Mouse (Mus musculus) T-helper 2 cell (primary cell): Measurements from ENCODE around the gene Lifr.

Source experiments
- in situ Hi-C: fragments of 300-600 bp; cut with MboI, MseI; formaldehyde crosslinking; loops from one replicate; pipeline ENCODE4 v1.15.1; 2025; ENCODE audit warnings: high pct_unique_total_duplicates

Lifr gene

DNA sequence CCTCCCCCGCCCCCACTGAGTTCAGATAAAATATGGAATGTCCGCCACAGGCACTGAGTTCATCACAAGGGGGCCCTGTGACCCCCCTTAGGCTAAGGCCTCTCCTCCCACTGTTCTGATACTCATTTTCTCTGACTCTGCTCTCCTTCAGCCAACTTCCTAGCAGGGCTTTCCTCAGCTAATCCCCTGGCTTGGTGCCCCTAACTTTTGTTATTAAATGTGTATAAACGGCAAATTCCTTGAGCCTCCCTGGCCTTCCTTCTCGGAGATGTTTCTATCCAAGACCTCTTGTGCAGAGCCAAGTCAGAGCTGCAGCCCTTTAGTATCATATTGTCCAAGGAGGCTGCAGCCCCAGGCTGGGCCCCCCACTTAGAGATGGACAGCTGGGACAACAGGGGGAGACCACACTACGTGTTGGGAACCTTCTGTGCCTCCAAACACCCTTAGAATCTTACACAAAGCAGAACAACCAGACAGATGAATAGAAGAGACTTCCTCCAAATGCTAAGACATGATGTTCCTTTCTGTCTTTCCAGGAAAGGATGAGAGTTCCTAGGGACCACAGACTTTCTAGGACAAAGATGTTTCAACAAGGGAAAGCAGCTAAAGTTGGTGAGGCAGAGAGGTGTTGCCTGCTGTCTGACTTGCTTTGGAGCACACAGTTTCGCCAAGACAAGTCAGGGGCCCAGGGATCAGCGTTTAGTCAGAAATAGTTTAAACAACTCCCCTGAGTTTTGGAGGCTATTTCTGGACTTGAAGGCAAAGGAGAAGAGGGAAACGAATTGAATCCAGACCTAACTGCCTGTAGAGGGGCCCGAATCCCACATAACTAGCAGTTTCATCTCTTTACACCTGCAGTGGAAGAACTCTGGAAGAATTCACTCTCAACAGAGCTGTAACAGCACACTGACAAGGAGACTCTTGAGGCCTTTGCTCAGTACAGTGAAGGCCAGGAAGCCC lies 111.3 kb downstream of the Lifr start:
- in situ Hi-C loops = no loop called here

DNA sequence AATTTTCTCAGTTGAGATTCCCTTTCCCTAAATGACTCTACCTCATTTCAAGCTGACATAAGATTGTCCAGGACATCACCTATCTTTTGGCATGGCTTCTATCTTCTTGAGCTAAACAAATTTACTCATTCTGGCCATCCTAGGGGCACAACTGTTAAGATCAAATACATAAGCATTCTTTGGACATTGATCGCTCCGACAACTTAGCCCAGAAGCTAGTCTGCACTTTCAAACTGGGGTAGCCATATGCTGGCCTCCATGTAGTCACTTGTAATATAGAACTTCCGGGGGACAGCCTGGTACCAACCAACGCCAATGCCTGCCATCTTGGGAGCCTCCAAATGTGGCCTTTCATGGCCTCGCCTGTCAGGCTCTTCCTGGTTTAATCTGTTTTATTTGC lies 112.6 kb downstream of the Lifr start:
- in situ Hi-C loops = no loop called here

- in situ Hi-C loops = no loop called here
Measured at GRCm38 (mm10) chr15:7203606-7204330, 113.4 kb downstream of the Lifr start.

DNA sequence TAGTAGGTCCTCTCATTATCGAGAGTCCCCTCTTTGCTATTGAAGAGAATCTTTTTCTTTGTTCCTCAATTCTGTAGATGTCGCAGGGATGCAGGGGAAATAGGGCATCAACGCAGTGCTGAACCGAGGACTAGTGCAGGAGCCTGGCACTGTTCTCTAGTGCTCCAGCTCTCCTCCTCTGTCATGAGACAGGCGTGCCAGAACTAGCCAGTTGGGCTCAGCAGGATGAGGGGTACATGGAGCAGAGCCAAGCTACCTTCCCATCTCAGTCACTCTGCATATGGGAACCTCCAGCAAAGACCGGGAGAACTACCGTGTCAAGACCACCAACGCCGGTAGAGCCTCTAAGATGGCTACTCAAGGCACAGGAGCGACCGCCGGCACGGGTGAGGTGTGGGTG lies 114.5 kb downstream of the Lifr start:
- in situ Hi-C loops = no loop called here

- in situ Hi-C loops = no loop called here
Measured at GRCm38 (mm10) chr15:7206110-7206509, 115.7 kb downstream of the Lifr start.

DNA sequence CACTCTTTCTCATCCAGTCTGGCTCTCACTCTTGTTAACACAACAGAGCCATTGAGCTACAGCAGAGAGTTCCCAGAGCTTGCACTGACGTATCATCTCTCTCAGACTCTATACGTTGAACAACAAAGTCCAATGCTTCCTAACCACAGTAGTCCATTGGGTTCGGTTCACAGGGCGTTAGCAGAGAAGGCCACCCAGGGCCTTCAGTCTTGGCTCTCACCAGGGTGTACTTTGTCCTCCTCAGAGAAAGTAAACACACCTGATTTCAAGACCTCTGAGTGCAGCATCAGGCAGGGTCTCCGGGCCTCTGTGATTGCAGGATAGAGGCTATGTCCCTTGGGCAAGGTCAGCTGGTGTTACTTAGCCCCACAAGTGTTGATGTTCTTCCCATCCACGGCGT lies 116.9 kb downstream of the Lifr start:
- in situ Hi-C loops = no loop called here

- in situ Hi-C loops = no loop called here
Measured at GRCm38 (mm10) chr15:7208180-7208579, 117.8 kb downstream of the Lifr start.

- in situ Hi-C loops = no loop called here
Measured at GRCm38 (mm10) chr15:7213683-7214082, 123.3 kb downstream of the Lifr start.

- in situ Hi-C loops = loop anchor here (5.0 kb wide), 1 partner anchor 79 kb away; no protein-coding TSS in a partner anchor
Measured at GRCm38 (mm10) chr15:7215845-7216244, 125.4 kb downstream of the Lifr start.

DNA sequence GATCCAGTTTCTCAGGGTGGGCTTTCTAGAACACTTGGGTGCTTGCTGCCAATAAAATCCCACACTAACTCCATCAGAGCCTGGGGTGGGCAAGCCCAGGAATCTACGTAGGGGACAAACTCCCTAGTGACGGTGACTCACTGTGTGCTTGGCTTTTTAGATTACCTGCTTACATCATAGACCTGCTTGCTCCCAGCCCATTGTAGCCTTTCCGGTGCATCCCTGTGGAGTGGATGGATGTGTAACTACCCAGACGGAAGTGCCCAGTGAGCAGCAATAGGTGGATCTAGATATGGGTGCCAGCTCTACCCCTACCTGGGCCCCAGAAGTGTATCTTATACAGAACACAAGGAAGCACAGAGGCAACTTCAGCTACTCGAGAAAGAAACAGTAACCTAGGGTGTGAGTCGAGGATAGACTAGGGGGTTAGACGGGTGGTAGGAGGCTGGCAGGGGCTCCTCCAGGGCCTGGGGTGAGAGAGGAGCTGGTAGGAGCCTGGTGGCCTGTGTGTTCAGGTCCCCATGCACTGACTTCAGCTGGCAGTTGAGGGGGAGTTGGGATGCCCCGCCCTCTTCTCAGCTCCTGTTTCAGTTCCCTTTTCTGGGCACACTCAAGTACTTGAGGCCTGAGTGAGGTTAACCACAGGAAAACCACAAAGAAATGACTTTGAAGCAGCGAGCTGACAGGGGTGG lies 126.3 kb downstream of the Lifr start:
- in situ Hi-C loops = loop anchor here (5.0 kb wide), 1 partner anchor 79 kb away; no protein-coding TSS in a partner anchor

- in situ Hi-C loops = loop anchor here (5.0 kb wide), 1 partner anchor 80 kb away; no protein-coding TSS in a partner anchor
Measured at GRCm38 (mm10) chr15:7217273-7217598, 126.8 kb downstream of the Lifr start.

DNA sequence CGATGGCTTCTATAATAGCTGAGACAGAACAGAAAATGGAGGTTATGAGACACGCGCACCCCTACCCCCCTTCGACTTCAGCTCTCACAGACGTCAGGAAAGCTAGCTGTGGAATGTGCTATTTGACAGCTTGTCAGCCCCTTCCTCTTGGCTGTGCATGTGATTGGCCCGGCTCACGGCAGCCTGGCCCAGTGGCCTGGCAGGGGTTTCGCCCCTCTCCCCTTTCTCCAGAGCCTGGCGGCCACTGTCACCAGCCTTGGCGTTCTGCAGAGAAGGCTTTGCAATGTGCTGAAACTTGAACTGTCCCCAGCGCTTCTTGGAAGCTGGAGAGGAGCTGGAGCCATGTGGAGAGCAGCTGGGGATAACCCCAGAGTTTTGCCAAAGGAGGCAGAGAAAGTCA lies 132.4 kb downstream of the Lifr start:
- in situ Hi-C loops = loop anchor here (10.0 kb wide), 1 partner anchor 308 kb away; no protein-coding TSS in a partner anchor

GRCm38 (mm10) chr15:7224151-7224775 lies 133.8 kb downstream of the Lifr start:
- in situ Hi-C loops = loop anchor here (10.0 kb wide), 1 partner anchor 309 kb away; no protein-coding TSS in a partner anchor

DNA sequence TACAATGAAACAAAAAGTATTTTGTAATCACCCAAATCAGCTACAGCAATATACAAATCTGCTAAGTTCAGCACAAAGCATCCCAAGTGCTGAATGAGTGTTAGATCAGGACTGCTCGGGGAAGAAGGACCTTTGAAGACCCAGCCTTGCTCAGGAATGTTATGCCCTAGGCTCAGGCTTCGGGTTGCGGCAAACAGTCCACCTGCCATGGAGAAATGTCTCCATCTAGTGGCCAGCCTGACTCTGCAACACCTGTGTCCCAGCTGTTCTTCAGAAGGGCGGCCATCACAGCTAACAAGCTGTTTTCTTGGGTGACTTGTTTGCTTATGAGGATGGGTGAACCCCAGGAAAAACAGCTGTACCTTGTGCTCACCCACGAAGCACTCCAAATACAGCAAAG lies 135.8 kb downstream of the Lifr start:
- in situ Hi-C loops = loop anchor here (10.0 kb wide), 1 partner anchor 311 kb away; no protein-coding TSS in a partner anchor

DNA sequence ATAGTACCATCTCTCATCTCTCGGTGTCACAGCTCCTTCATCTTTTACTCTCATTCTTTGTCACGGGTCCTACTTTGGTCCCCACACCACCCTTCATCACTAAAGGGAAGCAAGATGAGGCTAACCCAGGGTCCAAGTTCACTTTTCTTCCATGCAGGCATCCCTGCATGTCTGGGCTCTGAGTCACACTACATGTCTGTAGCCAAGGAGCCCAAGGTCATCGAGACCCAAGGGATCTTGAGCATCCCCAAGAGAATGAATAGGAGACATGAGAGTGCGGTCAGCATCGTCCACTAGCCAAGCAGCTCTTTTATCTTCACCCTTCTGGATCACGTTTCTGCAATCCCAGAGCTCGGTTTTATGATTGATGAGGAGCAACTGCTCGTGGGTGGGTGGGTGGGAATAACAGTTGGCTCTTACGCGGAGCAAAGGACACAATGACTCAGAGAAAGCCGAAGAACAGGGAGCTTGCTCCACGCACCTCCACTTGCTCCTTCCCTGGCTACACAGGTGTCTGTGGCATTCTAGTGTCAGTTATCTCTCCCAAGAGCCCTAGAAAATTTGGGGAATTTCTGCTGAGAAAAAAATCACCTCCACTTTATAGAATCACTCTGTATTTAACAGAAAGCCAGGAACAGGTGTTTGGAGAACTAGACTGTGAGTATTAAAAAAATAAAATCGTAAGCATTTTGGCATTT lies 143.1 kb downstream of the Lifr start:
- in situ Hi-C loops = no loop called here

DNA sequence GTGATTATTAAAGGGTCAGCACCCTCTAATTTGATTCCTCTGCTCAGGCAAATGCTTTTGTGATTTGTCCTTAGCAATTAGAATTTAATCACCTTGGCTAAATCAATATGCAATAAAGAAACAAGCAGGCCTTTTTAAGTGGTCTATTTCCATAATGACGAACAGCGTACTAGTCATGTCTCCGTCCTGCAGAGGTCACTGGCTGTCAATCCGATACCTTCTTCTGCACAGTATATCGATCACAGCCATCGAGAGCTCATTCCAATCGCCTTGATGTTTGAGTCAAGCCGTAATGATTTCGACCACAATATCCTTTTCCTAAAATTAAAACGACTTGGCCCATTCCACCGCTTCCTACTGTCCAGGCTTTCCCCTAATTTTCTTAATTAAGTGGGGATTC lies 149.5 kb downstream of the Lifr start:
- in situ Hi-C loops = no loop called here

DNA sequence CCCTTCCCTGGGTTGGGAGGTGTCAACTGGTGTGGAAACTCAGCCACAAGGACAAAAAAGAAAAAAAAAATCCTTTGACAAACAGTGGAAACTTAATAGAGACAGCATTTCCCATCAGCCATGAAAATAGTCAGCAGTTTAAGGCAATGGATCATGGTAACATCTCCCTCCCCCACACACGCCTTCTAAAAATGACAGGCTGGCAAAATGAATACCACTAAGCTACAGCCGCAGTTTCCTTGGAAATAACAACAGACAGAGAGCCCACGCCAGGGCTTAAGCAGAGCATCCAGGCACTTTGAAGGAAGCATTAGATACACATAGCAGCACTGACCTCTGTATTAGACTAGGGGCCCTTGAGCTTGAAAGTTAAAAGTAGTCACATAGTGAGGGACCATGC lies 150.5 kb downstream of the Lifr start:
- in situ Hi-C loops = no loop called here

- in situ Hi-C loops = no loop called here
Measured at GRCm38 (mm10) chr15:7242161-7242850, 151.9 kb downstream of the Lifr start.
